8 mouse cellular contexts compared by ENCODE assay signal in genomic region chr3:56181025-56181424, GRCm38 (mm10). TPM values are rescaled to one million over a fixed set of nuclear protein-coding genes. Genes with fewer than 3 reads are reported as not detected.
A peak's percentile ranks its signal among the peaks of the same experiment; 100 is the strongest.
DNase-seq lines count a peak whose midpoint lies in the region; ATAC-seq and TF ChIP-seq lines count a peak whose summit lies in the region.

No protein-coding gene starts in this region.

- no peak for DNase-seq in left cerebral cortex, adult 2 months (ENCODE audit: extremely low spot score in 1 of 2, low spot score in 2 of 2)
- no peak for DNase-seq in left cerebral cortex, postnatal 36 days (ENCODE audit: low spot score in 2 of 2)
- no peak for DNase-seq in gastrocnemius, postnatal 10 days
- no peak for DNase-seq in liver, postnatal 0 days
- DNase-seq in gastrocnemius, adult 8-10 months (ENCODE audit: low spot score in 2 of 2), result no peak

- 30% methylated on average over 3 of the region's 3 CpGs for WGBS in embryonic facial prominence, embryonic 15.5 days
- WGBS in hindbrain, embryonic 13.5 days, result 35% methylated on average over 3 of the region's 3 CpGs
- WGBS in neural tube, embryonic 12.5 days, result 45% methylated on average over 3 of the region's 3 CpGs
- WGBS in liver, postnatal 0 days (ENCODE audit: insufficient replicate concordance), result 28% methylated on average over 3 of the region's 3 CpGs

- H3K27me3 ChIP-seq in embryonic facial prominence, embryonic 15.5 days, result no peaks in the 10 kb centered on the region
- no peaks in the 10 kb centered on the region for H3K27me3 ChIP-seq in hindbrain, embryonic 13.5 days
- H3K27me3 ChIP-seq in neural tube, embryonic 12.5 days (replicated peaks), result no peaks in the 10 kb centered on the region
- peaks cover 29% of the 10 kb centered on the region for H3K27me3 ChIP-seq in liver, postnatal 0 days (ENCODE audit: insufficient read depth, low read length)

- intact Hi-C loops in left cerebral cortex, adult 2 months (cut with DNase I), result loop anchor here (5.0 kb wide), 4 partner anchors 84 to 181 kb away; no protein-coding TSS in a partner anchor
- intact Hi-C loops in left cerebral cortex, postnatal 36 days (cut with DNase I), result loop anchor here (5.0 kb wide), 3 partner anchors 84 to 181 kb away; no protein-coding TSS in a partner anchor

- peak overlapping the region; percentile 85 for H3K4me2 ChIP-seq in embryonic facial prominence, embryonic 15.5 days (replicated peaks)
- H3K4me2 ChIP-seq in hindbrain, embryonic 13.5 days, result peak overlapping the region; percentile 66
- peak overlapping the region; percentile 83 for H3K4me2 ChIP-seq in neural tube, embryonic 12.5 days (replicated peaks)
- no peak overlapping the region for H3K4me2 ChIP-seq in liver, postnatal 0 days (ENCODE audit: low read depth, low read length)

- no peaks in the 10 kb centered on the region for H3K36me3 ChIP-seq in embryonic facial prominence, embryonic 15.5 days
- no peaks in the 10 kb centered on the region for H3K36me3 ChIP-seq in hindbrain, embryonic 13.5 days
- H3K36me3 ChIP-seq in neural tube, embryonic 12.5 days, result no peaks in the 10 kb centered on the region
- H3K36me3 ChIP-seq in liver, postnatal 0 days (replicated peaks; ENCODE audit: insufficient read depth, low read length), result no peaks in the 10 kb centered on the region

- TF ChIP-seq CTCF in left cerebral cortex, adult 2 months (IDR thresholded peaks at IDR 0.05), result no peak
- TF ChIP-seq CTCF in liver, postnatal 0 days (IDR thresholded peaks at IDR 0.05; ENCODE audit: low read depth), result no peak

- peaks cover 14% of the 10 kb centered on the region for H3K4me1 ChIP-seq in embryonic facial prominence, embryonic 15.5 days
- peaks cover 14% of the 10 kb centered on the region for H3K4me1 ChIP-seq in hindbrain, embryonic 13.5 days (replicated peaks)
- H3K4me1 ChIP-seq in neural tube, embryonic 12.5 days, result peaks cover 12% of the 10 kb centered on the region; the same call in 1 of the 2 replicates
- H3K4me1 ChIP-seq in liver, postnatal 0 days (ENCODE audit: insufficient read depth), result no peaks in the 10 kb centered on the region

- H3K4me3 ChIP-seq in left cerebral cortex, adult 2 months, result peak overlapping the region; percentile 96
- peak overlapping the region; percentile 92; the same call in 1 of the 2 replicates for H3K4me3 ChIP-seq in embryonic facial prominence, embryonic 15.5 days (replicated peaks)
- peak overlapping the region; percentile 98 for H3K4me3 ChIP-seq in hindbrain, embryonic 13.5 days
- peak overlapping the region; percentile 96 for H3K4me3 ChIP-seq in neural tube, embryonic 12.5 days
- H3K4me3 ChIP-seq in liver, postnatal 0 days (ENCODE audit: low read depth, low read length), result no peak overlapping the region

- no peak for ATAC-seq in embryonic facial prominence, embryonic 15.5 days (ENCODE audit: insufficient number of reproducible peaks, low FRiP score, low TSS enrichment, low read depth)
- no peak for ATAC-seq in hindbrain, embryonic 13.5 days (ENCODE audit: low FRiP score)
- no peak for ATAC-seq in neural tube, embryonic 12.5 days (ENCODE audit: low FRiP score, low read depth)
- no peak for ATAC-seq in liver, postnatal 0 days

- H3K27ac ChIP-seq in left cerebral cortex, adult 2 months, result peak overlapping the region; percentile 38; the same call in 1 of the 2 replicates
- H3K27ac ChIP-seq in embryonic facial prominence, embryonic 15.5 days (replicated peaks), result no peak overlapping the region
- no peak overlapping the region for H3K27ac ChIP-seq in hindbrain, embryonic 13.5 days
- H3K27ac ChIP-seq in neural tube, embryonic 12.5 days, result no peak overlapping the region
- no peak overlapping the region for H3K27ac ChIP-seq in liver, postnatal 0 days (ENCODE audit: low read depth)

- no peaks in the 10 kb centered on the region for H3K9me3 ChIP-seq in embryonic facial prominence, embryonic 15.5 days (replicated peaks)
- no peaks in the 10 kb centered on the region for H3K9me3 ChIP-seq in hindbrain, embryonic 13.5 days
- no peaks in the 10 kb centered on the region for H3K9me3 ChIP-seq in neural tube, embryonic 12.5 days
- no peaks in the 10 kb centered on the region for H3K9me3 ChIP-seq in liver, postnatal 0 days (ENCODE audit: low read length)

- H3K9ac ChIP-seq in embryonic facial prominence, embryonic 15.5 days, result no peak overlapping the region
- H3K9ac ChIP-seq in hindbrain, embryonic 13.5 days, result peak overlapping the region; percentile 99
- H3K9ac ChIP-seq in neural tube, embryonic 12.5 days, result no peak overlapping the region
- H3K9ac ChIP-seq in liver, postnatal 0 days (replicated peaks), result no peak overlapping the region

- no peak for TF ChIP-seq EP300 in liver, postnatal 0 days (IDR thresholded peaks at IDR 0.05; ENCODE audit: low read depth)

RNA-seq across cellular contexts. Expression of gene Nbea, which starts 2.5 kb away (rescaled TPM):
- 100 to 1,000 TPM; 171 to 176 TPM for total RNA-seq in left cerebral cortex, adult 2 months (2021)
- total RNA-seq in left cerebral cortex, postnatal 36 days (2021), result 100 to 1,000 TPM; 175 to 187 TPM
- polyA plus RNA-seq in embryonic facial prominence, embryonic 15.5 days (2015; fragmentation: Nextera tagmentation; extraction: Ambion mirVana), result 13.3 and 16.8 TPM in 2 replicates
- 55.9 and 56.9 TPM in 2 replicates for polyA plus RNA-seq in hindbrain, embryonic 13.5 days (2015; fragmentation: Nextera tagmentation; extraction: Ambion mirVana)
- polyA plus RNA-seq in neural tube, embryonic 12.5 days (2016; fragmentation: Nextera tagmentation; extraction: Ambion mirVana), result 28.5 and 31.9 TPM in 2 replicates
- total RNA-seq in gastrocnemius, postnatal 10 days (2021), result 10 to 100 TPM; 12.5 to 15.4 TPM
- 0.73 and 0.81 TPM in 2 replicates for polyA plus RNA-seq in liver, postnatal 0 days (2015; fragmentation: Nextera tagmentation; extraction: Ambion mirVana)
- 1 to 10 TPM; 4.8 to 5.8 (median 5.2) TPM for total RNA-seq in gastrocnemius, adult 8-10 months (2022)

Comparison
In these comparisons a context has a peak if more than half of its experiments do, and no peak if none do; other contexts are left out.
1. RNA of gene Nbea, which starts 2.5 kb away (total RNA-seq): 175 to 187 TPM in left cerebral cortex, postnatal 36 days and 171 to 176 TPM in left cerebral cortex, adult 2 months; 12.5 to 15.4 TPM in gastrocnemius, postnatal 10 days and 4.8 to 5.8 TPM in gastrocnemius, adult 8-10 months; every median in the first group is over 10 times any median in the second.